Mouse (Mus musculus) 416B (cell line): ENCODE measurements around the gene Med13l.
A peak's percentile ranks its signal among the peaks of the same experiment; 100 is the strongest.

Source experiments
- DNase-seq: peaks from one replicate; pipeline ENCODE4 v3.0.0; 2011; ENCODE audit warnings: low read depth

Med13l gene

GRCm38 (mm10) chr5:118556387-118556937 is 4.0 kb upstream of the Med13l start:
- DNase-seq = peak; percentile 54

DNA sequence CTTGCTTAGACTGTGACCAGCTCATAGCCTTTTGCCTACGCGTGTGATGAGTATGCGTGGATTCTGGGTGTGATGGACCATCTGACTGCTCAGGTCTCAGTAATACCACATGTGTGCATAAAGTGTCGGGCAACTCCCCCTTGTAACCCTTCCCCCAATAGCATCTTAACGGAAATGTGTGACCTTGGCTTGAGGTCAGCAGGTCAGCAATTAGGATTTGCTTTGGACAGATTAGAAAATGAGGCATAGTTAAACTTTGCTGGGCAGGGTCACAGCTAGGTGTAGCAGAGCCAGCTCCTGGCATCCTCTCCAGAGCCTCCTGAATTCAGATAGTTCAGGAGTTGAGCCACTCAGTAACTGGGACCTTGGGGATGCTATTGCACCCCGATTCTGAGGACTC is 1.6 kb upstream of the Med13l start:
- DNase-seq = peak; percentile 54

DNA sequence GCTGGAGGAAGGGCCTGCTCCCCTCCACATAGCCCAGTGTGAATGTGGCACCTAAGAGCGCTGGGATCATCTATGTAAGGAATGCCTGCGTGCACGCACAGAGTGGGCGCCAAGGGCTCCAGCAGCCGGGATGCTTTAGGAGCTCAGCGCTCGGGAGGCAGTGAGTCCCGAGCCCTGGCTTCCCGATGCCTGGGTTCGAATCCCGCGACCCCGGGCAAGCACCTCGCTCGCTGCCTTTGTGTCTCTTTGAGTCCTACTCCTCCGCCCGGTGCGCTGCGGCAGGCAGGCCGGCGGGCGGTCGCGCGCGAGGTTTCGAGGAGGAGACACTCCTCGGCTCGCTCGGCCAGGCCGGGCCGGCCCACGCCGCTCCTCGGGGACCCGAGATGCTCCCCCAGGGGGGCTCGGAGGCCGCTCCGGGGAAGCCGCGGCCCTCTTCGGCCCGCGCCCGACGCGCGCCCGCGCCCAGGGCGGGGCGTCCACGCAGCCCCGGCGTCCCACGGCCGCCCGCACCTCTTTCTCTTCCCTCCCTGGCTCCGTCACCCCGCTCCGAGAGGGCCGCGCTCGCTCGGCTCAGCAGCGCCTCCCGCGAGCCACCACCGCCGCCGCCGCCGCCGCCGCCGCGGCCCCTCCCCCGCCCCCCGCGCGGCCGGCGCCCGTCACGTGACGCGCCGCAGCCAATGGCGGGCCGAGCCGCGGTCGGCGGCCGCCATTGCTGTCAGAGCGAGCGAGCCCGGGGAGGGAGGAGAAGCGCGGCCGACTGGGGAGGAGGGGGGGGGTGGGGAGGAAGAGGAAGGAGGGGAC is 695 bp upstream of the Med13l start:
- DNase-seq = peak; percentile 83

- DNase-seq = peak; percentile 69
Observed at GRCm38 (mm10) chr5:118561086-118561987, 858 bp downstream of the Med13l start.

DNA sequence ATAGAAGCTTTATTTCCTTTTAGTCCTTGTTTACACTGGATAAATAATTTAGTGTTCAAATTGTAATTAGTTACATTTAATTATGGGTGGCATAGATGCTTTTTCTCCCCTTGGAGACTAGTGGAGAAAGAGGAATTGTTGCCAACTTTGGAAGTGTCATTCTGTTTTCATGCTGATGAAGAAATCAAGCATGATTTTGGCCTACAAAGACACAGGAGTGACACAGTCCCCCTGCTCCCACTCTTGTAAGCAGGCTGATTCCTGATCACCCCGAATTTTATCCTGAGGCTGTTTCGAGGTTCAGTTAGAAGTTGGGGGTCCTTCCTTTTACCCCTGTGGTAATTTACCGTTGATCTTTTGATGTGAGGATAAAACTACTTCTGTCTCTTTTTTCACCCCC is 1.7 kb downstream of the Med13l start:
- DNase-seq = no peak

- peak; percentile 78 for DNase-seq
Observed at GRCm38 (mm10) chr5:118563590-118563989, 3.1 kb downstream of the Med13l start.

DNA sequence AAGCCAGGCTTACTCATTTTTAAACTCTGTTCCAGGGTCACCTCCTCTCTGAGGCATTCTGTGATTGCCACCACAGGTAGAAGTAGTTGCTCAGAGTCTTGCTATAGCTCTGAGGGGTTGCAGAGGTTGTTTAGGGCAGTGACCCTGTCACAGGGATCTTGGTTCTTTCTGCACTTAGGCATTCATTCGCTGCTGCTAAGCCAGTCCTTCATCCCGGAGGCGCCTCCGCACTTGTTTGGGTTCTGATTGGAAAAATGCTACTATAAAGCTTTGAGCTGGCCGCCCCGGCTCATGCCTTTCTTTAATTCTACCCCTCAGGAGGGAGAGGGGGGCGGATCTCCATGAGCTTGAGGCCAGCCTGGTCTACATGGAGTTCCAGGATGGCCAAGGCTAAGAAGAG is 6.9 kb downstream of the Med13l start:
- no peak for DNase-seq

GRCm38 (mm10) chr5:118569017-118569416 is 8.5 kb downstream of the Med13l start:
- DNase-seq = no peak

GRCm38 (mm10) chr5:118569606-118570580 is 9.4 kb downstream of the Med13l start:
- DNase-seq = no peak

GRCm38 (mm10) chr5:118571504-118571903 is 11.0 kb downstream of the Med13l start:
- DNase-seq = peak; percentile 36

GRCm38 (mm10) chr5:118574236-118574635 is 13.8 kb downstream of the Med13l start:
- DNase-seq = peak; percentile 81

DNA sequence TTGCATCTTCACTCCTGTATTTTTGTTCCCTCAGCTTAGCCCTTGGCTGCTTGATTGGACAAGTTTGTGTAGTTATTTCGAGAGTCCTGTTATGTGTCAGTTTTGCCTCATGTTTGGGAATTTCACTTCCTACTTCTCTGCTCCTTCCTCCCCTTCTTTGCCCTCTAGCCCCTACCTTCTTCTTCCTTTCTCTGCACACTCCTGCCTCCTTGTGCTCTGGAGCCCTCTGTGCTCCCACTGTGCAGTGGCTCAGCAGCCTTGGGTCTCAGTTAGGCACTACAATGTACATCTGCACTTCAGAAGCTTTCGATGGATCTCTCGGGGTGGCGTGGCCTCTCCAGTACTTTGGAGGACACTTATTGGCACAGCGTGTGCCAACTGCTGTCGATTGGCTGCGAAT is 14.5 kb downstream of the Med13l start:
- peak; percentile 40 for DNase-seq

DNA sequence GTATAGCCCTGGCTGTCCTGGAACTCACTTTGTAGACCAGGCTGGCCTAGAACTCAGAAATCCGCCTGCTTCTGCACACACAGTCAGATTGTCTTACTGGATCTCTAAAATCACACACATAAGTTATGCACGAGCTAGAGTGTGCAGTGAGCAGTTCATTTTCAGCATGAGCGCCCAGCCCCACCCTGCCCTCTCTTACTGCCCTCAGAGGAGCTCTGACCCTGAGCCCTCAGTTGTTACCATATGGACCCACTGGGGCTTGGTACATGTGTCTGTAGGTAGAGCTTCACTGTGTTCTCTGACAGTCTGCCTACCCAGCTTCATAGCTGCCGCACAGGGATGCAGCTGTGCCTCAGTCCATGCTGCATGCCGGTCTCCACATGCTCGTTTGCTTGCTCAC is 15.4 kb downstream of the Med13l start:
- no peak for DNase-seq

GRCm38 (mm10) chr5:118576731-118577130 is 16.3 kb downstream of the Med13l start:
- DNase-seq = no peak

GRCm38 (mm10) chr5:118585355-118585754 is 24.9 kb downstream of the Med13l start:
- DNase-seq = no peak

GRCm38 (mm10) chr5:118586560-118586959 is 26.1 kb downstream of the Med13l start:
- no peak for DNase-seq

- DNase-seq = peak; percentile 40
Observed at GRCm38 (mm10) chr5:118588381-118588925, 28.0 kb downstream of the Med13l start.

DNA sequence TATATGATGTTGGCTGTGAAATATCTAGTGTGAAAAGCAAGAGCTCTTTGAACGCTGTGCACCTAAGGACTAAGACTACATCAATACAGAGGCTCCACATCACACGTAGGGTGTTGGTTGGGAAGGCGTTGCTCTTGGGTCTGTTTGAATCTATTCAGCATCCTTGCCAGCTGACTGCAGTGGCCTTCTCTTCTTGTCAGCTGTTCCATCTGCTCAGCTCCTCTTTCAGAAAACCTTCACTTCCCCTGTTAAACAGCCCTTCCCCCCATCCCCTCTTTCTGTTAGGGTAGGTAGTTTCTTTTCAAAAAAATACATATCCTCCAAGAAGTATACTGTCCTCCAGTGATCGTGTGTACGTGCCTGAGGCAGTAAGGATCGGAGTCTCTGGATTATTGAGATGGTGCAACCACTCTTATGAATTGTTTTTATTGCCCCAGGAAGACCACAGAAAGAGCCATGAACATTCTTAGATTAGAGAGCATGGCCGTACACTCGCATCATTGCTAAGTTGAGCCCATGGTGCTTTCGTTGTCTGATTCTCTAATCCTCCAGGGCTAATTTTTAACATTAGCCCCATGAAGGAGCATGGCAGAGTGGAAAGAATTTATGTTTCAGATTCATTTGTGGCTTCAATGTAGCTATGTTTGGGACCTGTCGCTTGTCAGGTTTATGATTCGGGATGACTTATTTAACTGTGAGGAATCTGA is 28.9 kb downstream of the Med13l start:
- DNase-seq = peak; percentile 44

DNA sequence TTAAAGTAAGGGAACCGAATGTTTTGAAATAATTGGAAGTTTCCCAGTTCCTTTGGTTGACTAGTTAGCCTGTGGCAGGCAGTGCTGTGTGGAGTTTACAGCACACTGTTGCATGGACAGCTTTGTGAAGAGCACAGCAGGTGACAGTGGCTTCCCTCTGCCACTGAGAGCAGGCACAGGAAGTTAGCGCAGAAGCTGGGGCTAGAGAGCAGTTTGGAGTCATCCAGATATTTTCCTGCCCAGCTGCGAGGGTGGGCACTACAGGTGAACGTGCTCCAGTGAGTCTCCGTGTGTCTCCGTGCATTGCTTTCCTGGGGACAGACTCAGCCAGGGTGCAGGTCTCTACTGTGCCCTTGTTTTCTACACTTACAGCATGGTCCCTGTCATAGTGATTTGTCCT is 30.4 kb downstream of the Med13l start:
- DNase-seq = peak; percentile 41

DNA sequence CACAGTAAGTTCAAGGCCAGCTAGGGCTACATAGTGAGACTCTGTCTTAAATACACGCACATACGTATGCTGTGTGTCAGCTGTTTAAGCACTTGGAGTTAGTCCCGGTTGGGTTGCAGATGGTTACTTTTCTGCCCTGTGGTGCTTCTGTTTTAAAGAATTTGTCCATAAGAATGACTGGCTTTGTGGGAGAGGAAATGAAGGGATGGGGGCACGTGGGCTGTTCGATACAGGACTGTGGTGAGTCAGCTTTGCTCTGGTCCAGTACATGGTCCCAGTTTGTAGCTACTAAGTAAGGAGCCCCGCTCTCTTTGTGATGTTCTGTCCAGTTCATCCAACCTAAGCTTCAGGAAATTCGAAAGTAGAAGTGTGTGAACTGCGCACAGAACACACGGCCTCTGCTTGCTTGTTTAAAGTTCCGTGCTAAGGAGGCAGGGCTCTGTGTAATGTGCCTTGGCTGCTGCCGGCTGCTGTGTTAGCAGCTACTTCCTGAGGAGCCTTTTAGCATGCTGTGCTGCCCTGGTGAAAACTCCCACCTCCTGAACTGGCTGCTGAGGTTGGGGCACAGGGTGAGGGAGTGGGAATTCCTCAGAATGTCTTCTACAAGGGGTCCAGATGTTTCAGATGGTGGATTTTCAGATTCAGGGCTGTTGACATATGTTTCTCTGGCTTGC is 31.5 kb downstream of the Med13l start:
- DNase-seq = peak; percentile 55
